Mouse (Mus musculus) adrenal gland, adult 8-10 months (tissue): Measurements from ENCODE around the gene Rnf187. TPM values are rescaled to one million over a fixed set of nuclear protein-coding genes. Genes with fewer than 3 reads are reported as not detected.
A peak's percentile ranks its signal among the peaks of the same experiment; 100 is the strongest.
"Not testable (repeated sequence)": the region's sequence is repeated elsewhere in the genome, so short reads cannot be mapped to it uniquely, and the experiment has no call there.

ENCODE experiments used
- DNase-seq: peaks from one replicate; pipeline ENCODE4 v3.0.0; 2022
- total RNA-seq, 4 experiments: library from RNA; stranded (reverse); gene quantifications; 2 replicates each; pipeline ENCODE4 v1.2.4; 2022

Rnf187 gene
- total RNA-seq, 4 experiments from 2014 or later, result 179 to 200 (median 190) TPM

DNA sequence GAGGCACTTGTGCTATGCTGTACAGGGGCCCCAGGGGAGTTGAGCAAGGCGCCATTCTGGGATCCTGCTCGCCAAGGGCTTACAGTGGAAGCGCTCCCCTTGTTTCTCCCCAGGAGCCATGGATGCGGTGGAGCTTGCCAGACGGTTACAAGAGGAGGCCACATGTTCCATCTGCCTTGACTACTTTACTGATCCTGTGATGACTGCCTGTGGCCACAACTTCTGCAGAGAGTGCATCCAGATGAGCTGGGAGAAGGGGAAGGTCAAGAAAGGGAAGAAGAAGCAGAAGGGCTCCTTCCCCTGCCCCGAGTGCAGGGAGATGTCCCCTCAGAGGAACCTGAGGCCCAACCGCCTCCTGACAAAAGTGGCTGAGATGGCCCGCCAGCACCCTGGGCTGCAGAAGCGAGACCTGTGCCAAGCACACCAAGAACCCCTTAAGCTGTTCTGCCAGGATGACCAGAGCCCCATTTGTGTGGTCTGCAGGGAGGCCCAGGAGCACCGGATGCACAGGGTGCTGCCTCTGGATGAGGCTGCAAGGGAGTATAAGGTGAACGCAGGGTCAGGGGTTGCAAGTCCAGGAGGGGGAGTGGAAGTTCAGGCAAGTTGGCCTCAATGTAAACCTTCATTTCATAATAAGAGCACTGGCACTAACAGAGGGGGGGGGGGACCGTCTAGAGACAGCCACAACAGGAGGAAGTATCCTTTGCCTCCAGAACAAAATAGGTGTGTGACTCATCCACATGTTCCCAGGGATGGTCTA lies 26.5 kb upstream of the Rnf187 start:
- DNase-seq, result no peak

- no peak for DNase-seq
Observed at GRCm38 (mm10) chr11:58964216-58964615, 25.5 kb upstream of the Rnf187 start.

DNA sequence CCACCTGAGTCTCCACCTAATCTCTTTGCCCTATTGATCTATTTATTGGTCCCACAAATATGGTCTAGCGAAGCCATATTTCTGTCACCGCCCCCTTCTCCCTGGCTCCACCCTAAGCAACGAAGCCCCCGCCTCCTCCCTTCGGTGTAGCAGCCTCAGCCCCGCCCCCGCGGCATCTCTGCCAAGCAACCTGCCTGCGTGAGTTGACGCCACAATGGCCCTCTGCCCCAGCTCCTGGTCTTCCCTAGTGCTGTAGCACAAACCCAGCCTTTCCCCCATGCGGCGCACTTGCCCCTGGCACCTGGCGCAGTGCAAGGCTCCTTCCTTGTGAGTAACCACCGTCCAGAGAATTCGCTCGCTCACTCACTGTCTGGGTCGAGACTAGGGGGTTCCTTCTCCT lies 24.8 kb upstream of the Rnf187 start:
- no peak for DNase-seq

DNA sequence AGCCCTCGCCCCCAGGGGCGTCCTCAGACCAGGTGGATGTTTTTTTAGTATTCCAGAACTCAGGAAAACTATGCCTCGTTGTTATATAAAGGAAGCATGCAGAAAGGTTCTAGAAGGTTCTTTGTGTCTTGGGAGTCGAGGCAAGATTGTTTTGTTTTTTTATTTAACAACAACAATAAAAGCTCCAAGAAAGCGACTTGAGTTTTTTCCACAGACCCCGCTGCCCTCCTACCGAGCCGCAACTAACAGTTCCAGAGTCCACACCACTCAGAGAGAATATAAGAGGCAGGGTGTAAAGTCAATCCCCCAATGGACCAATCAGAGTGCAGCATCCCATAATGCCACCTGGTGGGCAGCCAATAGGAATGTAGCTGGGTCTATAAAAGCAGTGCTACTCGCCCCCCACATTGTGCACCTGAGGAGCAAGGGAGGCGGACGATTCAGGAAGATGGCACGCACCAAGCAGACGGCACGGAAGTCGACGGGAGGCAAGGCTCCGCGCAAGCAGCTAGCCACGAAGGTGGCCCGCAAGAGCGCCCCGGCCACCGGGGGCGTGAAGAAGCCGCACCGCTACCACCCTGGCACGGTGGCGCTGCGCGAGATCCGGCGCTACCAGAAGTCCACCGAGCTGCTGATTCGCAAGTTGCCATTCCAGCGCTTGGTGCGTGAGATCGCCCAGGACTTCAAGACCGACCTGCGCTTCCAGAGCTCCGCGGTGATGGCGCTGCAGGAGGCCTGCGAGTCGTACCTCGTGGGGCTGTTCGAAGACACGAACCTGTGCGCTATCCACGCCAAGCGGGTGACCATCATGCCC lies 22.9 kb upstream of the Rnf187 start:
- DNase-seq, result no peak

DNA sequence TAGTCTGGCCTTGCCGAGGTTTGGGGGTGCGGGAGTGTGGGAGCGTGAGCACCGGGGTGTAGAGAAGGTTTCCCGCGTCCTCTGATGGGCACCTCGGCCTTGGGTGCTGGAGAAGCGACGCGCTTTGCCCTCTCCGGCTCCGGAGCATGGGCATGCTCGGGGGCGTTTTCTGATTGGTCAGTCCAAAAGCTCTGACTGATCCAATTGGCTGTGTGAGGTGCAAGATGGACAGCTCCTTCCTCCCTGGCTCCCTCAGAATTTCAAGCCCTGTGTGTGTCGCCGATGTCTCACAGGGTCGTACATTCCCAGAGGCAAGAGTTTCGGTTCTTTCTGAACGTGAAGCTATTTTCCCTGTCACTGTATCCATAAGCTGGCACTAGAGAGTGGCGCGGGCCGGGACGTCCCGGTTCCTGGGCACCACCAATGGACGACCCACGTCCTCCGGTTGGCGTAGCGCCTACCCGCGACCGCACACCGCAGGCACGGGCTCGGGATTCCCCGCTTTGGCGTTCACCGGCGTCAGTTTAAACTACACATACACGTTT lies 21.3 kb upstream of the Rnf187 start:
- peak; percentile 78 for DNase-seq

DNA sequence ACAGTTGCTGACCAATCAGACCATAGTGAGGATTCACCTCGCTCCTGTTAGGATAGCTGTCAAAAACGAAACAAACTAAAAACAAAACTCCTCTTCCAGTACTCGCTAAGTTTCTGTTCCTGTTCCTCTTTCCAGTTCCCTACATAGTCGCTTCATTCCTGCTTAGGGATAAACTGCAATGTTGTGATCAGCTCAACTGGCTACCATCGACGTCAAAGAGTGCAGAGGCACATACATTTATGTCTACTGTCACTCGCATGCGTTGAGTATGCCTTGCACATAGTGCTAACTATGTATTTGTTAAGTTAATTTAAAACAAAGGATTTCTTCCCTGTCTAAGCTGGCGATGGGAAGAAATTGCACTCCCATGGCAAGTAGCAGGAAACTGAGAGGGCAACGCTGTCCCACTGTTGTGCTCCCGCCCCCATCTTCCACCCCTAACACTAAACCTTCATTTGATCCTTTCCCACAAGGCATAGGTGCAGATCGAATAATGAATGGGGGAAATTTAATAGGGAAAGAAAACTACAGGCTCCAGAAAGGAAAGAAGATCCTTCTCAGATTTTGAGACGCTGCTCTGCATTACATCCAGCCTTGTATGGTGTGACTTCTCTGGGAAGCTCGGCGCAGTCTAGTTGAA lies 20.6 kb upstream of the Rnf187 start:
- no peak for DNase-seq

DNA sequence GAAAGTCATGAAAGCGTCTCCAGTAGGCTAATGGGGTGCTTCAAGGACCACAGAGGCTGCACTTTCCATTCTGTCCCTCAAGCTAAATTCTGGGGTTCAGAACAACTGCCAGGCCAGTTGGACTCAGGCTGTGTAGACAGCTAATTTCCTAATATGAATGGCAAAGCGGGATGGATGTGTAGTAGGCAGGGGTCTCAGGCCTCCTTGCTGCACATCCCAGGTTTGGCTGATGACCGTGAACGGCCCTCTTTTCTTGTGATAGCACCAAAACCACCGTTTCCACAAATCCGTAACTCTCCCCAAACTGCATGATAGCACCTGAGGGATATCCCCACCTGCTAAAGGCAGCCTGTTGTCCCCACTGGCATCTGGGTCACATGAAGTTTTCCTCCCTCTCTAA lies 19.8 kb upstream of the Rnf187 start:
- DNase-seq, result no peak

DNA sequence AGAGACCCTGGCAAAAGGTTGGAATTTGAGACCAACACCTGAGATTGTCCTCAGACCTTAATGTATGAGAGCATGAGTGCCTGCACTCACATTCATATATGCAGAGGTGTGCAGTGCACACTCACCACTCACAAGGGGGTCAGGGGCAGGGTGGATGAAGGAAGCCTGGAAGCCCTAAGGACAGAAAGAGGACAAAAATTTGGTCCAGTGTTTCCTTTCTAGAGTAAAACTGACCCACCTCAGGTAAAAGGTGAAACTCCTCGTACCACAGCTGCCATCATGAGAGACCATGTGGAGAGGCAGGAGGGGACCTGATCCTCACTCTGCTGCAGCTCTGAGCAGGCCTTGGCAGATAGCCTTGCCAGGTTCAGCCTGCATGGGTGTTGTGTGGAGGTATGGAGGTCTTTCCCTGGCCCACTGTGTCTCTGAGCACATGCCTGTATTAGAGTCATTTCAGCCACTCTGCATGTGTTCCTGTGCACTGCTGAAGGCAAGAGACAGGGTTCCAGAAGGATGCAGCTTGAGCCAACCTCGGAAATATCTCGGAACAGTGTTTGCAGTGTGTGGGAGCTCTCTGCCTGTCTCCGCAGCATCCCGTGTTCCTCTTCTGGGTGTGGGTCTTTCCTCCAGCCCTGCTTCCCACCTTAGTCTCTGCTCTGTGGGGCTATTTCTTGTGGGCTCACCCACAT lies 18.7 kb upstream of the Rnf187 start:
- DNase-seq, result no peak

DNA sequence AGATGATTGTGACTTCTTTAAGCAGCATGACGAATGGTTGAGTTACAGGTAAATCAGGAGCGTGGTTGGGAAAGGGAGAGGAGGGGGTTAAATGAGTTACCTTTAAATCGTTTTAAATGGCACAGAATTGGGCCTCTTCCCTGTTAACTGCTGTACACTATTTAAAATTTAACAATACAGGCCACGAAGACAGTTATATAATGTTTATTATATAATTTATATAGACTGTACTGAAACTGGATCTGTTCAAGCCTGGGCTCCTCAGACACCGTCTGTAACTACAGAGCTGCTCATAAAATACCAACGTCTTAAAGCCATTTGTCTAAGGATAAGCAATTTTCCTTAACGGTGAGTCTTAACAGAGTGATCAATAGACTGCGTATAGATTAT lies 17.1 kb upstream of the Rnf187 start:
- no peak for DNase-seq

DNA sequence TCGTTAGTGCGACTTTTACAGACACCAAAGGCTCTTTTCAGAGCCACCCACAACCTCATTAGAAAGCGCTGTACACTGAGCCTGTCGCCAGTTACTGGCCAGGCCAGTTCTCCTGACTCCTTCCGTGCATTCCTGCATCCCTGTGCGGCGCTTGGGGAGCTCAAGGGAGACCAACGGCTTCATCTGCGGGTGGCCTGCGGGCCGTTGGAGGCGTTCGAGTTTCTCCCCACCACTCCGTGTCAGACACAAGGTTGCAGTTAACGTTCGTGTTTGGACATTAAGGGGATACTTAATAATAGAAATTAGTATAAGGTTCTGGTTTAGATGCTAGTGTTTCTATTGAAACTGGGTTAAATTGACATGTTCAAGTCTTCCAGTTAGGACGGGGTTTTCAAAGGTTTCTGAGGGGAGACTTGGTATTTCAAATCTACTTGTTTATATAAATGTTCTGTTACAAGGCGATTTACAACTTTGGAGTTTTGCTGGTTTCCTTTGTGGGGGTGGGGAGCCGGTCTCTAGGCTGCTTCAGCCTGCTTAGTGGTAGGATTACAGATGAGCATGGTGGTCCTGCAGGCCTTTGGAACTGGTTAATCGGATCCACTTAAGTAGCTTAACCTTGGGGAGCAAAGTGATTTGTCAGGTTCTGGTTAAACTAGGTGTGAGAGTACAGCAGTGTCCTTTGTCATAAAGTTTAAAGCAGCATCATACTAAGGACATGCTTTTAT lies 16.6 kb upstream of the Rnf187 start:
- DNase-seq, result no peak

- peak; percentile 83 for DNase-seq
Observed at GRCm38 (mm10) chr11:58954420-58955142, 15.9 kb upstream of the Rnf187 start, which contains the start of the genes Hist3h2a and Trim17. Hist3h2a (plus strand) TSS chr11:58954685. Trim17 (plus strand) TSS chr11:58954685.

DNA sequence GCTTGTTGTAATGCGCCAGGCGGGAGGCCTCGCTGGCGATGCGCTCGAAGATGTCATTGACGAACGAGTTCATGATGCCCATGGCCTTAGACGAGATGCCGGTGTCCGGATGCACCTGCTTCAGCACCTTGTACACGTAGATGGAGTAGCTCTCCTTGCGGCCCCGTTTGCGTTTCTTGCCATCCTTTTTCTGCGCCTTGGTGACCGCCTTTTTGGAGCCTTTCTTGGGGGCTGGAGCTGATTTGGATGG lies 15.4 kb upstream of the Rnf187 start:
- DNase-seq, result not testable (repeated sequence)

- DNase-seq, result no peak
Observed at GRCm38 (mm10) chr11:58953351-58954169, 14.8 kb upstream of the Rnf187 start.

- no peak for DNase-seq
Observed at GRCm38 (mm10) chr11:58951210-58951609, 12.5 kb upstream of the Rnf187 start.

GRCm38 (mm10) chr11:58949480-58950431 lies 11.0 kb upstream of the Rnf187 start:
- no peak for DNase-seq

GRCm38 (mm10) chr11:58948542-58949479 lies 10.1 kb upstream of the Rnf187 start, which contains the start of gene Hist3h2ba:
Hist3h2ba (plus strand) TSS chr11:58948920.
- peak; percentile 35 for DNase-seq

DNA sequence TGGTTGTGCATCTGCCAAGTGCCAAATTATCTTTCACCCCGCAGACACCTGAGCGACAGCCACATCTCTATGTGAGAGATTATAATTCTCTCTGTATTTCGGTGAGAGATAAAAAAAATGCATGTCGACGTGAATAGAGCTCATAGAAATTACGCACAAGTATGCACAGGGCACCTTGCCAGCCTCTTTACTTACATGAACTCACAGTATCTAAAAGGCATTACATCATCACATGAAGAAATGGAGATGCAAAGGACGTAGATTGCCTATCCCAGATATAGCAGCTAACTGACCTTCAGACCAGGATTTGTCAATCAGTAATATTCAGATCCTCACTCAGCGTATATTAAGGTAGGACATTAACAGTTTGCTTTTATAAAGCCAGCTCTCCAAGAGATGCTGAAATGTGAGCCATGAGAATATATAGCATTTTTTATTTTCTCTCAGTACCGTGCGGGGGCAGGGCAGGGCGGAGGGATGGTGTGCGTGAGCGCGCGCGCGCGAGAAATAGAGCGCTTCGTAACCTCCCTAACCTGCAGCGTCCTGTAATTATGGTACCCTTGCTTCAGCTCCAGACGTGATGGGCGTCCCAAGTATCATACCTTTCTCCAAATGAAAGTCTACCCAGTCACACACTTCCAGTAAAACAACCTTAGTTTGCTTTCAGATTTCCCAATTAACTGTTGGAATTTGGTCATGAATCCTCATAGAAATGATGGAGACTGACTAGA lies 9.2 kb upstream of the Rnf187 start:
- DNase-seq, result no peak
